Mouse (Mus musculus) cerebellum, adult 9-10 months (tissue): Measurements from ENCODE around the gene 4931406P16Rik.
"Not testable (repeated sequence)": the region's sequence is repeated elsewhere in the genome, so short reads cannot be mapped to it uniquely, and the experiment has no call there.

Source experiments
- DNase-seq: peaks from one replicate; pipeline ENCODE4 v3.0.0; 2022

The 4931406P16Rik gene

GRCm38 (mm10) chr7:34206331-34206730 is 107.0 kb downstream of the 4931406P16Rik start:
- DNase-seq: no peak

GRCm38 (mm10) chr7:34202147-34202546 is 111.2 kb downstream of the 4931406P16Rik start:
- not testable (repeated sequence) for DNase-seq

GRCm38 (mm10) chr7:34200829-34201228 is 112.5 kb downstream of the 4931406P16Rik start:
- DNase-seq: no peak

GRCm38 (mm10) chr7:34198346-34198745 is 115.0 kb downstream of the 4931406P16Rik start:
- DNase-seq: no peak

GRCm38 (mm10) chr7:34196132-34197128 is 116.9 kb downstream of the 4931406P16Rik start, which contains the start of gene Pdcd2l:
TSS of gene Pdcd2l (minus strand) at chr7:34196661.
- peak; percentile 91 for DNase-seq

- no peak for DNase-seq
Measured at GRCm38 (mm10) chr7:34195632-34196031, 117.7 kb downstream of the 4931406P16Rik start.

GRCm38 (mm10) chr7:34192825-34193224 is 120.5 kb downstream of the 4931406P16Rik start:
- no peak for DNase-seq

- no peak for DNase-seq
Measured at GRCm38 (mm10) chr7:34189376-34189989, 123.9 kb downstream of the 4931406P16Rik start.
